Mouse (Mus musculus): ENCODE measurements around the gene Kdm4b. TPM values are rescaled to one million over a fixed set of nuclear protein-coding genes. Genes with fewer than 3 reads are reported as not detected.

The Kdm4b gene
- polyA plus RNA-seq, 1 experiment from 2014 or later: 65.8 TPM

GRCm38 (mm10) chr17:56411437-56411836 lies 85.6 kb downstream of the Kdm4b start:
- no peaks in the 10 kb centered on the region for H3K9me3 ChIP-seq
- no peak for DNase-seq (ENCODE audit: low spot score)
- H3K4me3 ChIP-seq: no peak overlapping the region
- H3K36me3 ChIP-seq: peaks cover 74% of the 10 kb centered on the region
- H3K4me1 ChIP-seq (replicated peaks): peaks cover 35% of the 10 kb centered on the region
- no peak overlapping the region for H3K27ac ChIP-seq
- 92% methylated on average over 7 of the region's 7 CpGs for WGBS
- H3K27me3 ChIP-seq (ENCODE audit: insufficient read depth, poor library complexity, severe bottlenecking): no peaks in the 10 kb centered on the region

GRCm38 (mm10) chr17:56413113-56413512 lies 87.3 kb downstream of the Kdm4b start:
- no peaks in the 10 kb centered on the region for H3K9me3 ChIP-seq
- no peaks in the 10 kb centered on the region for H3K27me3 ChIP-seq (ENCODE audit: insufficient read depth, poor library complexity, severe bottlenecking)
- H3K27ac ChIP-seq: no peak overlapping the region
- peaks cover 91% of the 10 kb centered on the region for H3K36me3 ChIP-seq
- H3K4me3 ChIP-seq: no peak overlapping the region
- DNase-seq (ENCODE audit: low spot score): no peak
- 80% methylated on average over 13 of the region's 13 CpGs for WGBS
- H3K4me1 ChIP-seq (replicated peaks): peaks cover 18% of the 10 kb centered on the region

GRCm38 (mm10) chr17:56414785-56415184 lies 88.9 kb downstream of the Kdm4b start:
- WGBS: 91% methylated on average over 9 of the region's 9 CpGs
- no peak for DNase-seq (ENCODE audit: low spot score)

GRCm38 (mm10) chr17:56418304-56418703 lies 92.4 kb downstream of the Kdm4b start:
- 88% methylated on average over 12 of the region's 12 CpGs for WGBS
- no peak for DNase-seq (ENCODE audit: low spot score)
- Histone ChIP-seq H3K36me3 (peaks cover 98% of the 10 kb centered on the region), H3K27ac (no peak overlapping the region), H3K4me1 (replicated peaks) (no peaks in the 10 kb centered on the region), H3K27me3 (ENCODE audit: insufficient read depth, poor library complexity, severe bottlenecking) (no peaks in the 10 kb centered on the region), H3K9me3 (no peaks in the 10 kb centered on the region), H3K4me3 (no peak overlapping the region)

More at GRCm38 (mm10) chr17:56414785-56415184, 88.9 kb downstream of the Kdm4b start:
- H3K4me3 ChIP-seq: no peak overlapping the region
- no peak overlapping the region for H3K27ac ChIP-seq
- peaks cover 6% of the 10 kb centered on the region for H3K4me1 ChIP-seq (replicated peaks)
- H3K9me3 ChIP-seq: no peaks in the 10 kb centered on the region
- H3K27me3 ChIP-seq (ENCODE audit: insufficient read depth, poor library complexity, severe bottlenecking): no peaks in the 10 kb centered on the region
- peaks cover 100% of the 10 kb centered on the region for H3K36me3 ChIP-seq

GRCm38 (mm10) chr17:56420022-56420421 lies 94.2 kb downstream of the Kdm4b start:
- Histone ChIP-seq H3K4me1 (replicated peaks) (peaks cover 5% of the 10 kb centered on the region), H3K36me3 (peaks cover 98% of the 10 kb centered on the region), H3K27ac (no peak overlapping the region), H3K4me3 (no peak overlapping the region), H3K27me3 (ENCODE audit: insufficient read depth, poor library complexity, severe bottlenecking) (peaks cover 5% of the 10 kb centered on the region; the same call in 1 of the 2 replicates), H3K9me3 (no peaks in the 10 kb centered on the region)
- no peak for DNase-seq (ENCODE audit: low spot score)
- 92% methylated on average over 2 of the region's 2 CpGs for WGBS

GRCm38 (mm10) chr17:56424726-56425583 lies 99.1 kb downstream of the Kdm4b start:
- peak overlapping the region; percentile 57 for H3K4me3 ChIP-seq
- peaks cover 21% of the 10 kb centered on the region for H3K4me1 ChIP-seq (replicated peaks)
- DNase-seq (ENCODE audit: low spot score): peak; percentile 69
- H3K27ac ChIP-seq: peak overlapping the region; percentile 85
- H3K9me3 ChIP-seq: no peaks in the 10 kb centered on the region
- peaks cover 98% of the 10 kb centered on the region for H3K36me3 ChIP-seq
- 10% methylated on average over 75 of the region's 77 CpGs for WGBS
- peaks cover 38% of the 10 kb centered on the region for H3K27me3 ChIP-seq (ENCODE audit: insufficient read depth, poor library complexity, severe bottlenecking)

- peak; percentile 85 for DNase-seq (ENCODE audit: low spot score)
- Histone ChIP-seq H3K4me1 (replicated peaks) (peaks cover 21% of the 10 kb centered on the region), H3K9me3 (no peaks in the 10 kb centered on the region), H3K36me3 (peaks cover 93% of the 10 kb centered on the region), H3K27ac (peak overlapping the region; percentile 85), H3K4me3 (peak overlapping the region; percentile 57), H3K27me3 (ENCODE audit: insufficient read depth, poor library complexity, severe bottlenecking) (peaks cover 38% of the 10 kb centered on the region)
- WGBS: under 1% methylated on average over 44 of the region's 47 CpGs
These were observed 99.7 kb downstream of the Kdm4b start for GRCm38 (mm10) chr17:56425584-56425914.

- Histone ChIP-seq H3K27me3 (ENCODE audit: insufficient read depth, poor library complexity, severe bottlenecking) (peaks cover 38% of the 10 kb centered on the region), H3K9me3 (no peaks in the 10 kb centered on the region), H3K36me3 (peaks cover 93% of the 10 kb centered on the region), H3K27ac (peak overlapping the region; percentile 85), H3K4me3 (peak overlapping the region; percentile 57), H3K4me1 (replicated peaks) (peaks cover 21% of the 10 kb centered on the region)
- DNase-seq (ENCODE audit: low spot score): no peak
- WGBS: 37% methylated on average over 3 of the region's 3 CpGs
These were observed 100.1 kb downstream of the Kdm4b start for GRCm38 (mm10) chr17:56425941-56426340.

GRCm38 (mm10) chr17:56427857-56428256 lies 102.0 kb downstream of the Kdm4b start:
- no peak overlapping the region for H3K27ac ChIP-seq
- 78% methylated on average over 28 of the region's 28 CpGs for WGBS
- DNase-seq (ENCODE audit: low spot score): no peak
- peaks cover 38% of the 10 kb centered on the region for H3K27me3 ChIP-seq (ENCODE audit: insufficient read depth, poor library complexity, severe bottlenecking)
- H3K4me1 ChIP-seq (replicated peaks): peaks cover 21% of the 10 kb centered on the region
- H3K4me3 ChIP-seq: no peak overlapping the region
- H3K9me3 ChIP-seq: no peaks in the 10 kb centered on the region
- H3K36me3 ChIP-seq: peaks cover 94% of the 10 kb centered on the region

- peaks cover 94% of the 10 kb centered on the region for H3K36me3 ChIP-seq
- no peaks in the 10 kb centered on the region; the same call in 1 of the 2 replicates for H3K4me1 ChIP-seq (replicated peaks)
These were observed 105.7 kb downstream of the Kdm4b start for GRCm38 (mm10) chr17:56431582-56431981.

GRCm38 (mm10) chr17:56439731-56440460 lies 114.0 kb downstream of the Kdm4b start:
- 70% methylated on average over 15 of the region's 15 CpGs for WGBS
- peaks cover 100% of the 10 kb centered on the region for H3K36me3 ChIP-seq
- no peak for DNase-seq (ENCODE audit: low spot score)
- peak overlapping the region; percentile 71 for H3K27ac ChIP-seq
- H3K4me3 ChIP-seq: no peak overlapping the region
- no peaks in the 10 kb centered on the region for H3K27me3 ChIP-seq (ENCODE audit: insufficient read depth, poor library complexity, severe bottlenecking)
- H3K4me1 ChIP-seq (replicated peaks): peaks cover 20% of the 10 kb centered on the region
- peaks cover 14% of the 10 kb centered on the region for H3K9me3 ChIP-seq

More at GRCm38 (mm10) chr17:56431582-56431981, 105.7 kb downstream of the Kdm4b start:
- Histone ChIP-seq H3K27ac (no peak overlapping the region), H3K9me3 (peaks cover under 1% of the 10 kb centered on the region), H3K27me3 (ENCODE audit: insufficient read depth, poor library complexity, severe bottlenecking) (peaks cover 22% of the 10 kb centered on the region), H3K4me3 (no peak overlapping the region)
- DNase-seq (ENCODE audit: low spot score): no peak
- 92% methylated on average over 3 of the region's 3 CpGs for WGBS

GRCm38 (mm10) chr17:56442316-56442715 lies 116.5 kb downstream of the Kdm4b start:
- Histone ChIP-seq H3K36me3 (peaks cover 99% of the 10 kb centered on the region), H3K9me3 (peaks cover 5% of the 10 kb centered on the region; the same call in 1 of the 2 replicates), H3K4me3 (no peak overlapping the region), H3K27ac (no peak overlapping the region), H3K4me1 (replicated peaks) (peaks cover 40% of the 10 kb centered on the region), H3K27me3 (ENCODE audit: insufficient read depth, poor library complexity, severe bottlenecking) (no peaks in the 10 kb centered on the region)
- 87% methylated on average over 6 of the region's 6 CpGs for WGBS
- no peak for DNase-seq (ENCODE audit: low spot score)

- H3K27ac ChIP-seq: no peak overlapping the region
- WGBS: 90% methylated on average over 5 of the region's 5 CpGs
- H3K4me1 ChIP-seq (replicated peaks): peaks cover 46% of the 10 kb centered on the region
- H3K27me3 ChIP-seq (ENCODE audit: insufficient read depth, poor library complexity, severe bottlenecking): no peaks in the 10 kb centered on the region
- no peak overlapping the region for H3K4me3 ChIP-seq
- peaks cover 99% of the 10 kb centered on the region for H3K36me3 ChIP-seq
- no peaks in the 10 kb centered on the region for H3K9me3 ChIP-seq
- no peak for DNase-seq (ENCODE audit: low spot score)
These were observed 117.5 kb downstream of the Kdm4b start for GRCm38 (mm10) chr17:56443341-56443795.
